Mouse (Mus musculus) heart, embryonic 16.5 days (tissue): ENCODE results near the gene Sigmar1. TPM values are rescaled to one million over a fixed set of nuclear protein-coding genes. Genes with fewer than 3 reads are reported as not detected.
A peak's percentile ranks its signal among the peaks of the same experiment; 100 is the strongest.
"Not testable (repeated sequence)": the region's sequence is repeated elsewhere in the genome, so short reads cannot be mapped to it uniquely, and the experiment has no call there.

Experiments
- ATAC-seq: fragments of 200-750 bp; cut with Nextera tagmentation; replicated peaks from 2 replicates; pipeline ENCODE4 v1.8.0; 2017; ENCODE audit warnings: moderate number of reproducible peaks; ENCODE audit not compliant: insufficient read depth, low FRiP score; ENCODE audit errors: extremely low read depth
- H3K27ac ChIP-seq: fragments of 300-500 bp; sonication (generic); 2 replicates; pipeline ENCODE4 v1.5.1; 2014; ENCODE audit warnings: mild to moderate bottlenecking, low read length, control low read depth, moderate library complexity
- H3K27me3 ChIP-seq: fragments of 300-500 bp; sonication (generic); 2 replicates; pipeline ENCODE4 v1.6.1; 2014; ENCODE audit warnings: low read length, mixed read lengths; ENCODE audit not compliant: control insufficient read depth, insufficient read depth
- H3K36me3 ChIP-seq: fragments of 300-500 bp; sonication (generic); 2 replicates; pipeline ENCODE4 v1.6.1; 2014; ENCODE audit not compliant: control insufficient read depth, insufficient read depth
- H3K4me1 ChIP-seq: fragments of 300-500 bp; sonication (generic); 2 replicates; pipeline ENCODE4 v1.6.1; 2014; ENCODE audit warnings: low read length, mixed read lengths; ENCODE audit not compliant: control insufficient read depth, insufficient read depth
- H3K4me2 ChIP-seq: fragments of 300-500 bp; sonication (generic); 2 replicates; pipeline ENCODE4 v1.6.1; 2014; ENCODE audit warnings: low read depth, mild to moderate bottlenecking, control low read depth, low read length
- H3K4me3 ChIP-seq: fragments of 300-500 bp; sonication (generic); 2 replicates; pipeline ENCODE4 v1.5.1; 2014; ENCODE audit warnings: mild to moderate bottlenecking, control low read depth, low read length
- H3K9ac ChIP-seq: fragments of 300-500 bp; sonication (generic); 2 replicates; pipeline ENCODE4 v1.6.1; 2014; ENCODE audit warnings: low read length, control low read depth
- H3K9me3 ChIP-seq: fragments of 300-500 bp; sonication (generic); replicated peaks from 2 replicates; pipeline ENCODE4 v1.6.1; 2016; ENCODE audit warnings: low read length; ENCODE audit not compliant: control insufficient read depth
- WGBS: fragments of 180-500 bp; shearing (Covaris S2); extraction: QIAGEN DNeasy Blood & Tissue Kit; methylation state at CpG from one replicate; pipeline ENCODE4 v1.1.7; 2014; 5-methylcytosine and 5-hydroxymethylcytosine counted together
- polyA plus RNA-seq: library from polyadenylated mRNA; unstranded; fragments of >200 nt; fragmentation: Nextera tagmentation; extraction: Ambion mirVana; gene quantifications from 2 replicates; pipeline ENCODE4 v1.2.1, GENCODE M21; 2015

Sigmar1 gene
- polyA plus RNA-seq, 1 experiment from 2014 or later, result 61.7 TPM

GRCm38 (mm10) chr4:41696452-41696851 lies 59.5 kb downstream of the Sigmar1 start:
- not testable (repeated sequence) for H3K4me2 ChIP-seq, H3K9ac ChIP-seq, H3K9me3 ChIP-seq, ATAC-seq, H3K27ac ChIP-seq, H3K4me1 ChIP-seq, H3K4me3 ChIP-seq, H3K36me3 ChIP-seq, H3K27me3 ChIP-seq
- 9% methylated on average over 12 of the region's 15 CpGs for WGBS

DNA sequence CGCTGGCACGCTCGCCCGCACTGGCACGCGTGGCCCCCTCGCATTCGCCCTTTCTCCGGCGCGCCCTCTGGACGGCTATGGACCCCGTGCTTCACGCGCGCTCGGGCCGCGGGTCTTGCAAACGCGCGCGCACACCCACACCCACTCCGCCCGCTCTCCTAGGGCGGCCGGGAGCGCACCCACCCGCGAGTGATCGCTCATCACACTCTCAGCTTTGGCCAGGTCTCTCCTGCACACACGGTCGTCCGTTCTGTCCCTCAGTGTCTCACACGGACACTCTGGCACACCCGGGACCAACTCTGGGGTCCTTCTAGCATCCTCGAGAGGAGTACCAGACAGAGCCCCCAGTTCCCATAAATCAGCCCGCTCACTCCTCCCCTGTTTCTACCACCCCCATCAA lies 60.2 kb downstream of the Sigmar1 start:
- H3K4me3 ChIP-seq, result peak overlapping the region; percentile 22; the same call in 1 of the 2 replicates
- H3K4me2 ChIP-seq, result peak overlapping the region; percentile 23; the same call in 1 of the 2 replicates
- H3K27ac ChIP-seq, H3K27me3 ChIP-seq, H3K4me1 ChIP-seq, ATAC-seq, H3K36me3 ChIP-seq, H3K9ac ChIP-seq, H3K9me3 ChIP-seq: not testable (repeated sequence)
- 5% methylated on average over 14 of the region's 38 CpGs for WGBS

- not testable (repeated sequence) for H3K4me3 ChIP-seq, H3K27ac ChIP-seq, H3K9me3 ChIP-seq, H3K4me1 ChIP-seq, H3K9ac ChIP-seq, H3K27me3 ChIP-seq, H3K4me2 ChIP-seq, ATAC-seq, H3K36me3 ChIP-seq
- WGBS, result 23% methylated on average over 4 of the region's 4 CpGs
Observed at GRCm38 (mm10) chr4:41693511-41693910, 62.4 kb downstream of the Sigmar1 start.

DNA sequence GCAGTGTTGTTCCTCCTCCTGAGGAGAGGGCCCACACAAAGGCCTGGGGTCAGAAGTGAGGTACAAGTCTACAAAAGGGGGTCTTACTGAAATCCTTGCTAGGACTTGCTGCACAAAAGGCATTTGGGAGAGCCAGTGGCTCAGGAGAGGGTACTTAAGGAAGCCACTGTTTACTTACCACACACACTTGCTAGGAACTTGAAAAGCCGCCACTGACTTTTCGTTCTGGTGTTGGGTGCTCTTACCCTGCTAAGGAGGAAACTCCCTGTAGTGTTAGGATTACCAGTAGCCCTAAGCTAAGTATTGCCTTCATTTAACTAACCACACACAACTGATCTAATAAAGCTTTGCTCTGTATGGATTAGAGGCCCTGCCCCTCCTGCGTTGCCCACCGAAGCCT lies 65.9 kb downstream of the Sigmar1 start:
- not testable (repeated sequence) for H3K9ac ChIP-seq, H3K27ac ChIP-seq, H3K27me3 ChIP-seq, H3K4me3 ChIP-seq, H3K9me3 ChIP-seq, ATAC-seq, H3K36me3 ChIP-seq, H3K4me2 ChIP-seq, H3K4me1 ChIP-seq
- WGBS, result no CpG with 5 or more reads among the region's 4 CpGs

DNA sequence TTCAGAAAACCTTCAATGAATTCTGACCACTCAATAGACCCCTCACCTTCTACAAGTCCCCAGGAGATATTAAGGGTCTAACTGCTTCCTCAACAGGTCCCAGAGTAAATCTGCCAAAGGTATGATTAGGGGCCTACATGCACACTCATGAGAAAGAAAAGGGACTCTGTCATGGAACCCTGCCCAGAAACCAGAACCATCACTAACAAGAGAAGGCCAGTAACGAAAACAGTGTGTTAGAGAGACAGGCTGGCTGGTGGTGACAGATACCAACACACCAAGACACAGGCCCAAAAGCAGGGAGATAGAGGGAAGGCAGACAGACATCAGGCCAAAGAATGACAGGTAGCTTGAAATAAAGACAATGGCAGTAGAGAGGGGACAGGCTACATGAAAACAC lies 67.4 kb downstream of the Sigmar1 start:
- H3K27ac ChIP-seq, ATAC-seq: not testable (repeated sequence)
- WGBS, result 47% methylated on average over 1 of the region's 1 CpGs

More for the DNA sequence above, 67.4 kb downstream of the Sigmar1 start:
- H3K9ac ChIP-seq, H3K4me3 ChIP-seq, H3K27me3 ChIP-seq, H3K9me3 ChIP-seq, H3K4me1 ChIP-seq, H3K4me2 ChIP-seq, H3K36me3 ChIP-seq: not testable (repeated sequence)

Other genes starting within 250 kb of the Sigmar1 start
- 1.1 and 1.2 TPM in 2 replicates for gene 1110017D15Rik, start 238.8 kb downstream of the Sigmar1 start, polyA plus RNA-seq
- 1.5 and 2.4 TPM in 2 replicates for gene Fam219a, start 186.6 kb downstream of the Sigmar1 start, polyA plus RNA-seq
- 2.6 and 3.6 TPM in 2 replicates for gene Dnaic1, start 186.4 kb downstream of the Sigmar1 start, polyA plus RNA-seq
- 4.7 and 5.6 TPM in 2 replicates for gene Enho, start 115.8 kb downstream of the Sigmar1 start, polyA plus RNA-seq
- 1.5 and 2.0 TPM in 2 replicates for gene Cntfr, start 59.1 kb downstream of the Sigmar1 start, polyA plus RNA-seq
- gene Il11ra1, start 56.2 kb downstream of the Sigmar1 start, polyA plus RNA-seq, result 134 and 142 TPM in 2 replicates
- gene Rpp25l, start 42.6 kb downstream of the Sigmar1 start, polyA plus RNA-seq, result 46.1 and 48.4 TPM in 2 replicates
- 137 and 141 TPM in 2 replicates for gene Dctn3, start 33.0 kb downstream of the Sigmar1 start, polyA plus RNA-seq
- gene Arid3c, start 25.0 kb downstream of the Sigmar1 start, polyA plus RNA-seq, result not detected in 2 replicates
- 60.6 and 69.8 TPM in 2 replicates for gene Galt, start 929 bp downstream of the Sigmar1 start, polyA plus RNA-seq
- 40.8 and 40.9 TPM in 2 replicates for gene Ccl27a, start 18.1 kb upstream of the Sigmar1 start, polyA plus RNA-seq
- 11.2 and 17.1 TPM in 2 replicates for gene Gm21541, start 147.5 kb upstream of the Sigmar1 start, polyA plus RNA-seq
- gene Gm20878, start 185.4 kb upstream of the Sigmar1 start, polyA plus RNA-seq, result 1.9 and 2.4 TPM in 2 replicates
- 0.07 and 0.10 TPM in 2 replicates for gene Fam205a4, start 209.9 kb upstream of the Sigmar1 start, polyA plus RNA-seq